Mouse (Mus musculus): Measurements from ENCODE around the gene Zbtb42. TPM values are rescaled to one million over a fixed set of nuclear protein-coding genes. Genes with fewer than 3 reads are reported as not detected.

The Zbtb42 gene
- polyA plus RNA-seq, 1 experiment from 2014 or later = 5.4 TPM

GRCm38 (mm10) chr12:112674132-112675011 is 4.3 kb upstream of the Zbtb42 start, which contains the start of gene Akt1:
Gene Akt1 (minus strand): TSS chr12:112674884.
- WGBS = under 1% methylated on average over 57 of the region's 70 CpGs
- 0 out of 2 replicates have a peak, but pooled peaks have one; percentile 7 for ATAC-seq (ENCODE audit: low FRiP score, low read depth)

GRCm38 (mm10) chr12:112675245-112676035 is 3.2 kb upstream of the Zbtb42 start:
- peak overlapping the region; percentile 89 for H3K4me2 ChIP-seq (replicated peaks)
- peak; percentile 34 for ATAC-seq (ENCODE audit: low FRiP score, low read depth)
- H3K4me3 ChIP-seq = peak overlapping the region; percentile 98
- peaks cover 65% of the 10 kb centered on the region for H3K4me1 ChIP-seq
- WGBS = 13% methylated on average over 18 of the region's 18 CpGs
- no peaks in the 10 kb centered on the region for H3K9me3 ChIP-seq
- H3K36me3 ChIP-seq = peaks cover 11% of the 10 kb centered on the region
- H3K27ac ChIP-seq = 0 out of 2 replicates have a peak overlapping the region, but pooled peaks have one; percentile 46
- no peak overlapping the region for H3K9ac ChIP-seq
- peaks cover 35% of the 10 kb centered on the region for H3K27me3 ChIP-seq (replicated peaks)

More at GRCm38 (mm10) chr12:112674132-112675011, 4.3 kb upstream of the Zbtb42 start, which contains the start of gene Akt1:
- H3K27me3 ChIP-seq (replicated peaks) = peaks cover 24% of the 10 kb centered on the region
- H3K9me3 ChIP-seq = no peaks in the 10 kb centered on the region
- peak within 1 kb of the TSS; percentile 89 for H3K4me2 ChIP-seq (replicated peaks)
- H3K36me3 ChIP-seq = peaks cover 21% of the 10 kb centered on the region
- H3K4me3 ChIP-seq = peak within 1 kb of the TSS; percentile 98
- peak within 1 kb of the TSS; percentile 100 for H3K9ac ChIP-seq
- peaks cover 68% of the 10 kb centered on the region for H3K4me1 ChIP-seq
- H3K27ac ChIP-seq = peak within 1 kb of the TSS; percentile 87

GRCm38 (mm10) chr12:112677076-112677475 is 1.6 kb upstream of the Zbtb42 start:
- Histone ChIP-seq H3K9ac (no peak overlapping the region), H3K4me3 (no peak overlapping the region), H3K9me3 (no peaks in the 10 kb centered on the region), H3K4me1 (peaks cover 49% of the 10 kb centered on the region), H3K27me3 (replicated peaks) (peaks cover 48% of the 10 kb centered on the region), H3K4me2 (replicated peaks) (no peak overlapping the region), H3K27ac (no peak overlapping the region), H3K36me3 (no peaks in the 10 kb centered on the region)
- no peak for ATAC-seq (ENCODE audit: low FRiP score, low read depth)
- 63% methylated on average over 5 of the region's 5 CpGs for WGBS

GRCm38 (mm10) chr12:112677943-112678554 is 579 bp upstream of the Zbtb42 start:
- no peak for ATAC-seq (ENCODE audit: low FRiP score, low read depth)
- Histone ChIP-seq H3K9me3 (no peaks in the 10 kb centered on the region), H3K4me1 (peaks cover 39% of the 10 kb centered on the region), H3K4me2 (replicated peaks) (peak overlapping the region; percentile 95), H3K9ac (peak overlapping the region; percentile 67), H3K36me3 (no peaks in the 10 kb centered on the region), H3K27me3 (replicated peaks) (peaks cover 48% of the 10 kb centered on the region), H3K27ac (no peak overlapping the region), H3K4me3 (peak overlapping the region; percentile 64)
- WGBS = 20% methylated on average over 19 of the region's 19 CpGs

GRCm38 (mm10) chr12:112679027-112679996 is 684 bp downstream of the Zbtb42 start:
- no peak overlapping the region for H3K27ac ChIP-seq
- H3K4me3 ChIP-seq = peak overlapping the region; percentile 64
- H3K9me3 ChIP-seq = no peaks in the 10 kb centered on the region
- ATAC-seq (ENCODE audit: low FRiP score, low read depth) = peak; percentile 10; the same call in 1 of the 2 replicates
- H3K27me3 ChIP-seq (replicated peaks) = peaks cover 48% of the 10 kb centered on the region
- peak overlapping the region; percentile 95 for H3K4me2 ChIP-seq (replicated peaks)
- H3K4me1 ChIP-seq = peaks cover 34% of the 10 kb centered on the region
- no peaks in the 10 kb centered on the region for H3K36me3 ChIP-seq
- peak overlapping the region; percentile 67 for H3K9ac ChIP-seq
- 3% methylated on average over 82 of the region's 87 CpGs for WGBS

GRCm38 (mm10) chr12:112683351-112683750 is 4.7 kb downstream of the Zbtb42 start:
- H3K27me3 ChIP-seq (replicated peaks) = peaks cover 33% of the 10 kb centered on the region
- 50% methylated on average over 7 of the region's 7 CpGs for WGBS
- no peak for ATAC-seq (ENCODE audit: low FRiP score, low read depth)

GRCm38 (mm10) chr12:112688458-112688857 is 9.8 kb downstream of the Zbtb42 start:
- H3K9ac ChIP-seq = no peak overlapping the region
- no peak overlapping the region for H3K27ac ChIP-seq
- WGBS = 78% methylated on average over 15 of the region's 15 CpGs
- H3K9me3 ChIP-seq = no peaks in the 10 kb centered on the region
- H3K4me3 ChIP-seq = no peak overlapping the region
- H3K27me3 ChIP-seq (replicated peaks) = no peaks in the 10 kb centered on the region
- no peaks in the 10 kb centered on the region for H3K36me3 ChIP-seq
- H3K4me1 ChIP-seq = peaks cover 10% of the 10 kb centered on the region
- no peak overlapping the region for H3K4me2 ChIP-seq (replicated peaks)
- no peak for ATAC-seq (ENCODE audit: low FRiP score, low read depth)

More at GRCm38 (mm10) chr12:112683351-112683750, 4.7 kb downstream of the Zbtb42 start:
- no peaks in the 10 kb centered on the region for H3K9me3 ChIP-seq
- peaks cover 17% of the 10 kb centered on the region for H3K4me1 ChIP-seq
- no peak overlapping the region for H3K9ac ChIP-seq
- H3K4me2 ChIP-seq (replicated peaks) = no peak overlapping the region
- no peak overlapping the region for H3K27ac ChIP-seq
- no peaks in the 10 kb centered on the region for H3K36me3 ChIP-seq
- no peak overlapping the region for H3K4me3 ChIP-seq

GRCm38 (mm10) chr12:112693185-112694126 is 14.8 kb downstream of the Zbtb42 start:
- H3K4me3 ChIP-seq = peak overlapping the region; percentile 65
- WGBS = 3% methylated on average over 54 of the region's 54 CpGs
- H3K27me3 ChIP-seq (replicated peaks) = 0 out of 2 replicates have a peak, but pooled peaks cover 6% of the 10 kb centered on the region
- H3K4me1 ChIP-seq = peaks cover 18% of the 10 kb centered on the region
- peak overlapping the region; percentile 77 for H3K27ac ChIP-seq
- ATAC-seq (ENCODE audit: low FRiP score, low read depth) = peak; percentile 94
- peak overlapping the region; percentile 90 for H3K4me2 ChIP-seq (replicated peaks)
- no peaks in the 10 kb centered on the region for H3K9me3 ChIP-seq
- no peaks in the 10 kb centered on the region for H3K36me3 ChIP-seq
- peak overlapping the region; percentile 80 for H3K9ac ChIP-seq

GRCm38 (mm10) chr12:112694127-112694475 is 15.5 kb downstream of the Zbtb42 start:
- H3K27ac ChIP-seq = peak overlapping the region; percentile 77
- 0 out of 2 replicates have a peak, but pooled peaks cover 6% of the 10 kb centered on the region for H3K27me3 ChIP-seq (replicated peaks)
- H3K9ac ChIP-seq = peak overlapping the region; percentile 80
- WGBS = 84% methylated on average over 10 of the region's 10 CpGs
- H3K4me1 ChIP-seq = peaks cover 18% of the 10 kb centered on the region
- H3K4me3 ChIP-seq = peak overlapping the region; percentile 65; the same call in 1 of the 2 replicates
- ATAC-seq (ENCODE audit: low FRiP score, low read depth) = no peak
- no peaks in the 10 kb centered on the region for H3K9me3 ChIP-seq
- peak overlapping the region; percentile 90 for H3K4me2 ChIP-seq (replicated peaks)
- no peaks in the 10 kb centered on the region for H3K36me3 ChIP-seq

GRCm38 (mm10) chr12:112696806-112697425 is 18.3 kb downstream of the Zbtb42 start:
- H3K9me3 ChIP-seq = no peaks in the 10 kb centered on the region
- H3K36me3 ChIP-seq = no peaks in the 10 kb centered on the region
- peaks cover 28% of the 10 kb centered on the region for H3K4me1 ChIP-seq
- H3K9ac ChIP-seq = no peak overlapping the region
- ATAC-seq (ENCODE audit: low FRiP score, low read depth) = no peak
- WGBS = 88% methylated on average over 3 of the region's 3 CpGs
- H3K27me3 ChIP-seq (replicated peaks) = peaks cover 16% of the 10 kb centered on the region; the same call in 1 of the 2 replicates
- H3K27ac ChIP-seq = no peak overlapping the region
- no peak overlapping the region for H3K4me3 ChIP-seq
- H3K4me2 ChIP-seq (replicated peaks) = no peak overlapping the region

Measured in neural tube, embryonic 12.5 days (tissue).